Mouse (Mus musculus) small intestine, adult 2 months (tissue): Measurements from ENCODE around the gene Gfy.

ENCODE experiments used
- CTCF ChIP-seq: fragments of 200-500 bp; IDR thresholded peaks from 2 replicates; pipeline ENCODE4 v1.5.1; 2012; ENCODE audit warnings: low read depth, mild to moderate bottlenecking, control low read depth, inconsistent platforms, low read length, moderate library complexity, mixed read lengths; ENCODE audit not compliant: insufficient replicate concordance, insufficient read length; ENCODE audit errors: extremely low read depth
- POLR2A ChIP-seq: fragments of 200-500 bp; IDR thresholded peaks from 2 replicates; pipeline ENCODE4 v1.6.1; 2012; ENCODE audit warnings: low read depth, mild to moderate bottlenecking, control low read depth, inconsistent platforms, low read length, moderate library complexity

GRCm38 (mm10) chr7:45212356-45212755, 33.0 kb upstream of the Gfy start:
- no peak for TF ChIP-seq CTCF
- TF ChIP-seq POLR2A, result no peak
